Mouse (Mus musculus): ENCODE measurements around the gene Tmem253. TPM values are rescaled to one million over a fixed set of nuclear protein-coding genes. Genes with fewer than 3 reads are reported as not detected.

Gene Tmem253
- total and polyA plus RNA-seq, 3 experiments: 0.27 to 2.5 (median 0.29) TPM

GRCm38 (mm10) chr14:52018248-52019050 lies 3.0 kb downstream of the Tmem253 start:
- Histone ChIP-seq H3K36me3 (replicated peaks) (peaks cover 24% of the 10 kb centered on the region), H3K9me3 (replicated peaks) (no peaks in the 10 kb centered on the region), H3K4me1 (ENCODE audit: insufficient read depth, low read depth, low read length) (peaks cover 78% of the 10 kb centered on the region), H3K27me3 (ENCODE audit: insufficient read depth, low read length) (no peaks in the 10 kb centered on the region), H3K4me3 (ENCODE audit: low read depth, low read length) (peak overlapping the region; percentile 80)
- DNase-seq (ENCODE audit: low spot score) (no peak), ATAC-seq (ENCODE audit: extremely low read depth, insufficient number of reproducible peaks, low FRiP score, poor library complexity, severe bottlenecking) (no peak)
- no peak for TF ChIP-seq GATA1 (IDR thresholded peaks at IDR 0.05; ENCODE audit: borderline replicate concordance, low read length)
- TF ChIP-seq TAL1 (conservative IDR thresholded peaks at IDR 0.05; ENCODE audit: low read depth, low read length): no peak
- no peak for TF ChIP-seq CTCF (IDR thresholded peaks at IDR 0.05; ENCODE audit: low read depth, low read length)

- DNase-seq (ENCODE audit: low spot score) (peak; percentile 51), ATAC-seq (ENCODE audit: extremely low read depth, insufficient number of reproducible peaks, low FRiP score, poor library complexity, severe bottlenecking) (0 out of 2 replicates have a peak, but pooled peaks have one; percentile 2)
- H3K4me1 ChIP-seq (ENCODE audit: insufficient read depth, low read depth, low read length): peaks cover 77% of the 10 kb centered on the region
- no peaks in the 10 kb centered on the region for H3K9me3 ChIP-seq (replicated peaks)
- peak overlapping the region; percentile 80 for H3K4me3 ChIP-seq (ENCODE audit: low read depth, low read length)
- H3K27me3 ChIP-seq (ENCODE audit: insufficient read depth, low read length): no peaks in the 10 kb centered on the region
- TF ChIP-seq POLR2AphosphoS5 (IDR thresholded peaks at IDR 0.05; ENCODE audit: insufficient replicate concordance, low read depth, low read length) (no peak), CTCF (IDR thresholded peaks at IDR 0.05; ENCODE audit: low read depth, low read length) (peak; percentile 21; the same call in 1 of the 2 replicates), GATA2 (IDR thresholded peaks at IDR 0.05; ENCODE audit: borderline replicate concordance, low read depth, low read length) (no peak), TAL1 (conservative IDR thresholded peaks at IDR 0.05; ENCODE audit: low read depth, low read length) (no peak), GATA1 (IDR thresholded peaks at IDR 0.05; ENCODE audit: borderline replicate concordance, low read length) (no peak)
- peaks cover 24% of the 10 kb centered on the region for H3K36me3 ChIP-seq (replicated peaks)
Observed at GRCm38 (mm10) chr14:52019051-52019589, 3.7 kb downstream of the Tmem253 start.

DNA sequence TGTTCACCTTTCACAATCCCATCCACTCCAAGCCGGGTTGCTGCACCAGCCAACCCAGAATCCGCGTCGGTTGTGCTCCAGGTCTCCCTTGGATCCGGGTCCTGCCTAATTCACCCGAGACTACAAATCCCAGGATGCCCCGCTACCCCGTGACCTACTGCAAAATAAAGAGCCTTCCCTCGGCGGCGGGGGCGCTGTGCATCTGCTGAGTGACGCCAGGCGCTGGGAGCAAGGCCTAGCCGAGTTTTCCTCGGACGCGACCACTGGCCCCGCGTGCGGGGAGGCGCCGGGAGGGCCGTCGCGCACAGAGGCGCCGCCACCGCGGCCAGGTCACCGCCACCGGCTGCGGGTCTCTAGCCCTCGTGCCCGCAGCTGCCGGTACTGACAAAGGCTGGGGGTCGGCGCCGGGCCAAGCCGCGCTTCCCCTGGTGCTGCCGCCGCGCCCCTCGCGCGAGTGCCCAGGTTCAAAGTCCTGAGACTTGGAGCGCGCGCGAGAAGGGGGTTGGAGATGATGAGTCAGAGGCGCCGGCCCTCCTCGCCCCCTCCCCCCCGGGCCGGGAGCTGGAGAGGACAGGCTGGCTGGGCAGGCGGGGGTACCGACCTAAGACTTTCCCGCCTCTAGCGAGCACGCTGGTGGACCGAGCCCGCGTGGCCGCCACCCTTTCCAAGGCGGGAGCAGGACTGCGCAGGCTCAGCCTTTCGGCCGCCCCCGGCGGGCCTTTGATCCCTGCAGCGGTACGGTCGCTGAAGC lies 4.3 kb downstream of the Tmem253 start:
- Histone ChIP-seq H3K4me3 (ENCODE audit: low read depth, low read length) (peak overlapping the region; percentile 80), H3K4me1 (ENCODE audit: insufficient read depth, low read depth, low read length) (peaks cover 83% of the 10 kb centered on the region), H3K9me3 (replicated peaks) (no peaks in the 10 kb centered on the region), H3K27me3 (ENCODE audit: insufficient read depth, low read length) (no peaks in the 10 kb centered on the region), H3K36me3 (replicated peaks) (peaks cover 24% of the 10 kb centered on the region)
- ATAC-seq (ENCODE audit: extremely low read depth, insufficient number of reproducible peaks, low FRiP score, poor library complexity, severe bottlenecking): peak; percentile 55
- TF ChIP-seq GATA2 (IDR thresholded peaks at IDR 0.05; ENCODE audit: borderline replicate concordance, low read depth, low read length) (no peak), TAL1 (conservative IDR thresholded peaks at IDR 0.05; ENCODE audit: low read depth, low read length) (no peak), GATA1 (IDR thresholded peaks at IDR 0.05; ENCODE audit: borderline replicate concordance, low read length) (no peak), CTCF (IDR thresholded peaks at IDR 0.05; ENCODE audit: low read depth, low read length) (no peak), POLR2AphosphoS5 (IDR thresholded peaks at IDR 0.05; ENCODE audit: insufficient replicate concordance, low read depth, low read length) (no peak)
- DNase-seq (ENCODE audit: low spot score): peak; percentile 81

GRCm38 (mm10) chr14:52020486-52021137 lies 5.2 kb downstream of the Tmem253 start, which contains the start of gene Zfp219:
Zfp219 (minus strand) TSS chr14:52020733.
- no peaks in the 10 kb centered on the region for H3K27me3 ChIP-seq (ENCODE audit: insufficient read depth, low read length)
- H3K36me3 ChIP-seq (replicated peaks): peaks cover 24% of the 10 kb centered on the region
- TF ChIP-seq TAL1 (conservative IDR thresholded peaks at IDR 0.05; ENCODE audit: low read depth, low read length) (no peak), POLR2AphosphoS5 (IDR thresholded peaks at IDR 0.05; ENCODE audit: insufficient replicate concordance, low read depth, low read length) (0 out of 2 replicates have a peak, but pooled peaks have one; percentile 46), CTCF (IDR thresholded peaks at IDR 0.05; ENCODE audit: low read depth, low read length) (no peak), GATA1 (IDR thresholded peaks at IDR 0.05; ENCODE audit: borderline replicate concordance, low read length) (no peak), GATA2 (IDR thresholded peaks at IDR 0.05; ENCODE audit: borderline replicate concordance, low read depth, low read length) (no peak)
- H3K4me3 ChIP-seq (ENCODE audit: low read depth, low read length): peak within 1 kb of the TSS; percentile 80
- ATAC-seq (ENCODE audit: extremely low read depth, insufficient number of reproducible peaks, low FRiP score, poor library complexity, severe bottlenecking) (peak; percentile 41; the same call in 1 of the 2 replicates), DNase-seq (ENCODE audit: low spot score) (peak; percentile 68)
- peaks cover 76% of the 10 kb centered on the region for H3K4me1 ChIP-seq (ENCODE audit: insufficient read depth, low read depth, low read length)
- H3K9me3 ChIP-seq (replicated peaks): no peaks in the 10 kb centered on the region

GRCm38 (mm10) chr14:52021138-52021529 lies 5.7 kb downstream of the Tmem253 start:
- peaks cover 24% of the 10 kb centered on the region for H3K36me3 ChIP-seq (replicated peaks)
- ATAC-seq (ENCODE audit: extremely low read depth, insufficient number of reproducible peaks, low FRiP score, poor library complexity, severe bottlenecking) (no peak), DNase-seq (ENCODE audit: low spot score) (no peak)
- H3K27me3 ChIP-seq (ENCODE audit: insufficient read depth, low read length): no peaks in the 10 kb centered on the region
- TF ChIP-seq CTCF (IDR thresholded peaks at IDR 0.05; ENCODE audit: low read depth, low read length) (no peak), POLR2AphosphoS5 (IDR thresholded peaks at IDR 0.05; ENCODE audit: insufficient replicate concordance, low read depth, low read length) (no peak), TAL1 (conservative IDR thresholded peaks at IDR 0.05; ENCODE audit: low read depth, low read length) (no peak), GATA1 (IDR thresholded peaks at IDR 0.05; ENCODE audit: borderline replicate concordance, low read length) (no peak), GATA2 (IDR thresholded peaks at IDR 0.05; ENCODE audit: borderline replicate concordance, low read depth, low read length) (no peak)
- H3K9me3 ChIP-seq (replicated peaks): no peaks in the 10 kb centered on the region
- H3K4me3 ChIP-seq (ENCODE audit: low read depth, low read length): peak overlapping the region; percentile 51; the same call in 1 of the 2 replicates
- H3K4me1 ChIP-seq (ENCODE audit: insufficient read depth, low read depth, low read length): peaks cover 71% of the 10 kb centered on the region
